Mouse (Mus musculus): ENCODE data around the gene Prdm1.

DNA sequence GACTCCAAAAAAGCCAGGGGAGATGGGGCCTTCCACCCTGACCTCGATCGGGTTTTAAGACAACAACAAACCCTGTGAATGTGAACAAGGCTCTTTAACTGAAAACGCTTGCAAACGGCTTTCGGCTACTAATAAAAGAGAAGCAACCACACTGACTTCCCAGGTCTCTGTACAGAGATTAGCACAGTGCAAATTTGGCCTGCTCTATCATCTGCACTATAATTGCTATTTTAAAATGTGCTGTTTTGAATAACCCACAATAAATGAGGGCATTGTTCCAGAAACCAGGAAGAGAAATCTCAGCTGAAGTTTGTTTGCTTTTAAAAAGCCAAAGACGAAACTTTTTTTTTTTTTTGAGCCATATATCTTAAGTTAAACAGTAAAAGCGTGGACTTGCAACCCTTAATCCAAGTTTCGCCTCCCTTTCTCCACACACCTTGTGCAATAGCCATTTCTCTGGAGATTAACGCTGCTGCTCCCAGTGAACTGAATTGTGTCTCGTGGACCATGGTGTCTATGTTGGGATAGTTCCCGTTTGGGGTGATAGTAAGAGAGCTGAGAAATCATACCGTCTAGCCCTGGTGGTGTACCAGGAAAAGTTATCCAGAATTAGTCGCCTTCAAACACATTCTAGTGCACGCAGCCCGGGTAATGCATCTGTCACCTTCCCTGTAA, 34.3 kb downstream of the Prdm1 start:
- TF ChIP-seq CTCF (IDR thresholded peaks at IDR 0.05) (no peak), EP300 (IDR thresholded peaks at IDR 0.05) (no peak)
